9 mouse cellular contexts compared by ENCODE assay signal in genomic region chr8:120040861-120041260, GRCm38 (mm10). TPM values are rescaled to one million over a fixed set of nuclear protein-coding genes. Genes with fewer than 3 reads are reported as not detected.
DNase-seq lines count a peak whose midpoint lies in the region; ATAC-seq and TF ChIP-seq lines count a peak whose summit lies in the region.
"Had no signal": no experiment of that assay in that cellular context is flagged by ENCODE, and none has a peak within 500 bp of the region (broad histone marks: within the 10 kb centered on the region; RNA-seq: fewer than 3 reads in every experiment).

No protein-coding gene starts in this region.

- H3K4me3 ChIP-seq in lung, embryonic 14.5 days (ENCODE audit: low read depth, low read length) = no peak overlapping the region
- H3K4me3 ChIP-seq in forebrain, embryonic 13.5 days = no peak overlapping the region
- H3K4me3 ChIP-seq in intestine, postnatal 0 days (ENCODE audit: low read depth, low read length) = no peak overlapping the region

- DNase-seq in frontal cortex, adult 2 months (ENCODE audit: extremely low spot score in 1 of 2, low spot score in 1 of 2) = peak; percentile 19 to 52
- DNase-seq in frontal cortex, postnatal 14 days (ENCODE audit: low spot score in 2 of 2) = no peak
- DNase-seq in adrenal gland, postnatal 36 days = peak; percentile 45 to 46
- DNase-seq in lung, embryonic 14.5 days = peak; percentile 67
- no peak for DNase-seq in urinary bladder, postnatal 10 days (ENCODE audit: low spot score)

- H3K27ac ChIP-seq in lung, embryonic 14.5 days (ENCODE audit: low read depth) = no peak overlapping the region
- H3K27ac ChIP-seq in forebrain, embryonic 13.5 days = no peak overlapping the region
- no peak overlapping the region for H3K27ac ChIP-seq in intestine, postnatal 0 days (ENCODE audit: low read depth, low read length)

- H3K27me3 ChIP-seq in lung, embryonic 14.5 days (ENCODE audit: insufficient read depth, low read length) = no peaks in the 10 kb centered on the region
- H3K27me3 ChIP-seq in forebrain, embryonic 13.5 days = no peaks in the 10 kb centered on the region
- no peaks in the 10 kb centered on the region for H3K27me3 ChIP-seq in intestine, postnatal 0 days (replicated peaks; ENCODE audit: control insufficient read depth, insufficient read depth, low read length)

- WGBS in lung, embryonic 14.5 days = 48% methylated on average over 1 of the region's 1 CpGs
- 78% methylated on average over 1 of the region's 1 CpGs for WGBS in forebrain, embryonic 13.5 days
- 61% methylated on average over 1 of the region's 1 CpGs for WGBS in intestine, postnatal 0 days

- TF ChIP-seq CTCF in lung, embryonic 14.5 days (IDR thresholded peaks at IDR 0.05; ENCODE audit: low read depth) = peak; percentile 7; the same call in 1 of the 2 replicates
- no peak for TF ChIP-seq CTCF in intestine, postnatal 0 days (IDR thresholded peaks at IDR 0.05; ENCODE audit: low read depth)

- H3K4me2 ChIP-seq in lung, embryonic 14.5 days = no peak overlapping the region
- H3K4me2 ChIP-seq in forebrain, embryonic 13.5 days = no peak overlapping the region
- H3K4me2 ChIP-seq in intestine, postnatal 0 days (replicated peaks; ENCODE audit: low read depth) = no peak overlapping the region

- peak; percentile 79 to 85 for ATAC-seq in hematopoietic stem cell, adult 5-6 weeks (replicated peaks in 1 of 2; ENCODE audit: insufficient read depth in 1 of 2, low FRiP score in 2 of 2, low TSS enrichment in 1 of 2, low read depth in 1 of 2, poor library complexity in 2 of 2, severe bottlenecking in 2 of 2)
- ATAC-seq in lung, embryonic 14.5 days (ENCODE audit: insufficient read depth) = peak; percentile 55; the same call in 1 of the 2 replicates
- ATAC-seq in forebrain, embryonic 13.5 days = no peak
- ATAC-seq in intestine, postnatal 0 days = no peak

- H3K9ac ChIP-seq in lung, embryonic 14.5 days = no peak overlapping the region
- no peak overlapping the region for H3K9ac ChIP-seq in forebrain, embryonic 13.5 days
- H3K9ac ChIP-seq in intestine, postnatal 0 days (ENCODE audit: low read depth, low read length) = no peak overlapping the region

- H3K4me1 ChIP-seq in lung, embryonic 14.5 days (ENCODE audit: insufficient read depth) = no peaks in the 10 kb centered on the region
- no peaks in the 10 kb centered on the region for H3K4me1 ChIP-seq in forebrain, embryonic 13.5 days
- H3K4me1 ChIP-seq in intestine, postnatal 0 days (replicated peaks; ENCODE audit: control insufficient read depth, insufficient read depth, low read length) = peaks cover 4% of the 10 kb centered on the region

- no peaks in the 10 kb centered on the region for H3K36me3 ChIP-seq in lung, embryonic 14.5 days (ENCODE audit: insufficient read depth)
- H3K36me3 ChIP-seq in forebrain, embryonic 13.5 days (ENCODE audit: poor library complexity, severe bottlenecking) = no peaks in the 10 kb centered on the region
- no peaks in the 10 kb centered on the region for H3K36me3 ChIP-seq in intestine, postnatal 0 days (ENCODE audit: control insufficient read depth, insufficient read depth)

- H3K9me3 ChIP-seq in lung, embryonic 14.5 days (ENCODE audit: low read depth, low read length) = no peaks in the 10 kb centered on the region
- no peaks in the 10 kb centered on the region for H3K9me3 ChIP-seq in forebrain, embryonic 13.5 days (replicated peaks)
- no peaks in the 10 kb centered on the region for H3K9me3 ChIP-seq in intestine, postnatal 0 days (ENCODE audit: control insufficient read depth)

RNA-seq across cellular contexts. Expression of gene Crispld2, which starts 48.6 kb away (rescaled TPM):
- polyA plus RNA-seq in frontal cortex, adult 2 months (2012; rRNA removed) = 3.4 and 4.0 TPM in 2 replicates
- 10 to 100 TPM in 1 of 2 experiments, 1 to 10 TPM in 1; 7.8 to 19.4 TPM for total RNA-seq in adrenal gland, postnatal 36 days (2021)
- total RNA-seq in hematopoietic stem cell, adult 5-6 weeks (2017) = 2.1 and 6.6 TPM in 2 replicates
- polyA plus RNA-seq in lung, embryonic 14.5 days (2014; fragmentation: Nextera tagmentation; extraction: Ambion mirVana) = 4.4 and 4.9 TPM in 2 replicates
- polyA plus RNA-seq in forebrain, embryonic 13.5 days (2015; fragmentation: Nextera tagmentation; extraction: Ambion mirVana) = 0.72 and 0.90 TPM in 2 replicates
- polyA plus RNA-seq in intestine, postnatal 0 days (2015; fragmentation: Nextera tagmentation; extraction: Ambion mirVana) = 9.1 and 9.2 TPM in 2 replicates
- total RNA-seq: CH12.LX had no signal

Comparison
In these comparisons a context has a peak if more than half of its experiments do, and no peak if none do; other contexts are left out.
1. DNase-seq: peak in frontal cortex, adult 2 months (2 of 2), adrenal gland, postnatal 36 days (2 of 2) and lung, embryonic 14.5 days (single experiment); none in frontal cortex, postnatal 14 days (0 of 2) and urinary bladder, postnatal 10 days (single experiment).
2. ATAC-seq: peak in hematopoietic stem cell, adult 5-6 weeks (2 of 2) and lung, embryonic 14.5 days (single experiment); none in forebrain, embryonic 13.5 days (single experiment) and intestine, postnatal 0 days (single experiment).